11 mouse cellular contexts compared by ENCODE assay signal in genomic region chr2:24664678-24665257, GRCm38 (mm10).
A peak's percentile ranks its signal among the peaks of the same experiment; 100 is the strongest.
DNase-seq lines count a peak whose midpoint lies in the region; ATAC-seq and TF ChIP-seq lines count a peak whose summit lies in the region.
"Had no signal": no experiment of that assay in that cellular context is flagged by ENCODE, and none has a peak within 500 bp of the region (broad histone marks: within the 10 kb centered on the region; RNA-seq: fewer than 3 reads in every experiment).

No protein-coding gene starts in this region.

- H3K4me2 ChIP-seq in heart, embryonic 14.5 days (ENCODE audit: low read length) = 0 out of 2 replicates have a peak overlapping the region, but pooled peaks have one; percentile 18
- peak overlapping the region; percentile 44 for H3K4me2 ChIP-seq in hindbrain, embryonic 12.5 days (replicated peaks)
- H3K4me2 ChIP-seq: liver, embryonic 12.5 days had no signal

- no peak for ATAC-seq in heart, embryonic 14.5 days (ENCODE audit: insufficient number of reproducible peaks, insufficient read depth, low FRiP score, low read depth)
- ATAC-seq in hindbrain, embryonic 12.5 days (ENCODE audit: low FRiP score) = peak; percentile 82
- ATAC-seq in megakaryocyte progenitor cell, adult 5-6 weeks (replicated peaks; ENCODE audit: poor library complexity) = no peak
- ATAC-seq: liver, embryonic 12.5 days had no signal

- no peak overlapping the region for H3K27ac ChIP-seq in heart, embryonic 14.5 days (replicated peaks in 1 of 2; ENCODE audit: control insufficient read depth in 1 of 2, insufficient read depth in 1 of 2, low read depth in 2 of 2, low read length in 2 of 2)
- 0 out of 2 replicates have a peak overlapping the region, but pooled peaks have one; percentile 30 for H3K27ac ChIP-seq in hindbrain, embryonic 12.5 days
- no peak overlapping the region for H3K27ac ChIP-seq in kidney, adult 2 months (ENCODE audit: insufficient read depth, low read depth, low read length)
- H3K27ac ChIP-seq: kidney, postnatal 0 days; liver, embryonic 12.5 days had no signal

- no peak overlapping the region for H3K9ac ChIP-seq in heart, embryonic 14.5 days (ENCODE audit: low read length)
- no peak overlapping the region for H3K9ac ChIP-seq in hindbrain, embryonic 12.5 days
- H3K9ac ChIP-seq: liver, embryonic 12.5 days had no signal

- no peak for TF ChIP-seq CTCF in kidney, adult 2 months (conservative IDR thresholded peaks at IDR 0.05; ENCODE audit: insufficient read depth, insufficient read length, low read depth, low read length)

- WGBS in heart, embryonic 14.5 days = 37% methylated on average over 9 of the region's 9 CpGs
- WGBS in hindbrain, embryonic 12.5 days = 16% methylated on average over 9 of the region's 9 CpGs
- whole genome bisulfite sequencing in kidney, adult 2 months = 40% methylated on average over 9 of the region's 9 CpGs

- H3K4me3 ChIP-seq in heart, embryonic 14.5 days (ENCODE audit: control insufficient read depth in 1 of 2, insufficient read depth in 1 of 2, low read depth in 1 of 2, low read length in 2 of 2) = no peak overlapping the region
- H3K4me3 ChIP-seq in hindbrain, embryonic 12.5 days = no peak overlapping the region
- no peak overlapping the region for H3K4me3 ChIP-seq in kidney, adult 2 months (ENCODE audit: insufficient read depth, low read depth, low read length)
- H3K4me3 ChIP-seq: liver, embryonic 12.5 days; myocyte had no signal

- no peak for TF ChIP-seq POLR2A in kidney, adult 2 months (IDR thresholded peaks at IDR 0.05; ENCODE audit: low read depth, low read length)

- no peaks in the 10 kb centered on the region for H3K9me3 ChIP-seq in heart, embryonic 14.5 days (ENCODE audit: control insufficient read depth, low read length)
- no peaks in the 10 kb centered on the region for H3K9me3 ChIP-seq in hindbrain, embryonic 12.5 days (replicated peaks)
- H3K9me3 ChIP-seq: liver, embryonic 12.5 days had no signal

- H3K4me1 ChIP-seq in heart, embryonic 14.5 days (ENCODE audit: control insufficient read depth in 2 of 2, insufficient read depth in 2 of 2, low read length in 2 of 2) = no peaks in the 10 kb centered on the region
- H3K4me1 ChIP-seq in hindbrain, embryonic 12.5 days = peaks cover 9% of the 10 kb centered on the region
- no peaks in the 10 kb centered on the region for H3K4me1 ChIP-seq in kidney, adult 2 months (ENCODE audit: control insufficient read depth, insufficient read depth, low read length)
- H3K4me1 ChIP-seq: liver, embryonic 12.5 days had no signal

- intact Hi-C loops in left cerebral cortex, postnatal 36 days (cut with DNase I) = no loop called here

- H3K36me3 ChIP-seq in heart, embryonic 14.5 days (ENCODE audit: control insufficient read depth, insufficient read depth, low read length) = no peaks in the 10 kb centered on the region
- H3K36me3 ChIP-seq in hindbrain, embryonic 12.5 days = 0 out of 2 replicates have a peak, but pooled peaks cover 4% of the 10 kb centered on the region
- H3K36me3 ChIP-seq in kidney, adult 2 months (ENCODE audit: control insufficient read depth, insufficient read depth, low read length) = no peaks in the 10 kb centered on the region
- H3K36me3 ChIP-seq: liver, embryonic 12.5 days had no signal

- H3K27me3 ChIP-seq in heart, embryonic 14.5 days (ENCODE audit: control insufficient read depth, insufficient read depth, low read length) = no peaks in the 10 kb centered on the region
- no peaks in the 10 kb centered on the region for H3K27me3 ChIP-seq in hindbrain, embryonic 12.5 days
- no peaks in the 10 kb centered on the region; the same call in 1 of the 2 replicates for H3K27me3 ChIP-seq in kidney, adult 2 months (replicated peaks; ENCODE audit: control insufficient read depth, insufficient read depth, low read length)
- H3K27me3 ChIP-seq: liver, embryonic 12.5 days had no signal

- no peak for DNase-seq in heart, postnatal 4 days
- peak; percentile 83 for DNase-seq in embryo, embryonic 11 days
- peak; percentile 43 for DNase-seq in neural tube, embryonic 10.5 days (ENCODE audit: extremely low spot score, low spot score)
- no peak for DNase-seq in kidney, adult 2 months
- DNase-seq in left cerebral cortex, postnatal 36 days (ENCODE audit: low spot score in 2 of 2) = no peak

Comparison
In these comparisons a context has a peak if more than half of its experiments do, and no peak if none do; other contexts are left out.
1. DNase-seq: peak in embryo, embryonic 11 days (single experiment) and neural tube, embryonic 10.5 days (single experiment); none in heart, postnatal 4 days (single experiment), kidney, adult 2 months (single experiment) and left cerebral cortex, postnatal 36 days (0 of 2).